Mouse (Mus musculus) cortical plate, adult 2 months (tissue): ENCODE results near the gene Dnase1l1.

Experiments
- CTCF ChIP-seq: fragments of 200-500 bp; IDR thresholded peaks from 2 replicates; pipeline ENCODE4 v1.5.1; 2011; ENCODE audit warnings: mild to moderate bottlenecking, control low read depth, low read length; ENCODE audit not compliant: insufficient read depth; ENCODE audit errors: extremely low read depth
- POLR2A ChIP-seq: fragments of 200-500 bp; IDR thresholded peaks from 2 replicates; pipeline ENCODE4 v1.6.1; 2011; ENCODE audit warnings: mild to moderate bottlenecking, low read length, control low read depth; ENCODE audit not compliant: insufficient read depth; ENCODE audit errors: extremely low read depth

GRCm38 (mm10) chrX:74283092-74283437 lies 928 bp upstream of the Dnase1l1 start:
- TF ChIP-seq CTCF = no peak
- no peak for TF ChIP-seq POLR2A
